Mouse (Mus musculus) stomach, postnatal 0 days (tissue): ENCODE data around the gene Tnfrsf8. TPM values are rescaled to one million over a fixed set of nuclear protein-coding genes. Genes with fewer than 3 reads are reported as not detected.
A peak's percentile ranks its signal among the peaks of the same experiment; 100 is the strongest.

Source experiments
- ATAC-seq: fragments of 200-750 bp; cut with Nextera tagmentation; 2 replicates; pipeline ENCODE4 v1.8.0; 2017; ENCODE audit not compliant: low FRiP score, low TSS enrichment
- DNase-seq: peaks from one replicate; pipeline ENCODE4 v3.0.0-alpha.2; 2016; ENCODE audit warnings: low spot score
- H3K27ac ChIP-seq: fragments of 300-500 bp; sonication (generic); replicated peaks from 2 replicates; pipeline ENCODE4 v1.5.1; 2014; ENCODE audit warnings: mild to moderate bottlenecking, control low read depth
- H3K27me3 ChIP-seq: fragments of 300-500 bp; sonication (generic); 2 replicates; pipeline ENCODE4 v1.6.1; 2014; ENCODE audit warnings: low read length; ENCODE audit not compliant: control insufficient read depth, insufficient read depth
- H3K36me3 ChIP-seq: fragments of 300-500 bp; sonication (generic); 2 replicates; pipeline ENCODE4 v1.6.1; 2014; ENCODE audit warnings: low read length, mixed read lengths; ENCODE audit not compliant: control insufficient read depth, insufficient read depth
- H3K4me1 ChIP-seq: fragments of 300-500 bp; sonication (generic); replicated peaks from 2 replicates; pipeline ENCODE4 v1.6.1; 2014; ENCODE audit warnings: antibody characterized with exemption; ENCODE audit not compliant: control insufficient read depth, insufficient read depth
- H3K4me2 ChIP-seq: fragments of 300-500 bp; sonication (generic); replicated peaks from 2 replicates; pipeline ENCODE4 v1.6.1; 2014; ENCODE audit warnings: low read depth, mild to moderate bottlenecking, control low read depth, moderate library complexity
- H3K4me3 ChIP-seq: fragments of 300-500 bp; sonication (generic); 2 replicates; pipeline ENCODE4 v1.5.1; 2014; ENCODE audit warnings: low read depth, low read length, control low read depth
- H3K9ac ChIP-seq: fragments of 300-500 bp; sonication (generic); 2 replicates; pipeline ENCODE4 v1.6.1; 2014; ENCODE audit warnings: mild to moderate bottlenecking, low read length, control low read depth, mixed read lengths
- H3K9me3 ChIP-seq: fragments of 300-500 bp; sonication (generic); 2 replicates; pipeline ENCODE4 v1.6.1; 2016; ENCODE audit warnings: low read length; ENCODE audit not compliant: control insufficient read depth
- CTCF ChIP-seq: IDR thresholded peaks from 2 replicates; pipeline ENCODE4 v1.5.1; 2016; ENCODE audit warnings: antibody characterized with exemption, low read depth, mild to moderate bottlenecking, moderate library complexity
- EP300 ChIP-seq: optimal IDR thresholded peaks from 2 replicates; pipeline ENCODE3; 2016; ENCODE audit warnings: antibody characterized with exemption
- WGBS: fragments of 180-500 bp; shearing (Covaris S2); extraction: QIAGEN DNeasy Blood & Tissue Kit; methylation state at CpG from one replicate; pipeline ENCODE4 v1.1.7; 2014; 5-methylcytosine and 5-hydroxymethylcytosine counted together
- polyA plus RNA-seq: library from polyadenylated mRNA; unstranded; fragments of >200 nt; fragmentation: Nextera tagmentation; extraction: Ambion mirVana; gene quantifications from 2 replicates; pipeline ENCODE4 v1.2.1, GENCODE M21; 2015

The Tnfrsf8 gene
- polyA plus RNA-seq, 1 experiment from 2014 or later: 0.04 TPM

GRCm38 (mm10) chr4:145247556-145247955 is 67.4 kb downstream of the Tnfrsf8 start:
- ATAC-seq (no peak), DNase-seq (no peak)
- no peak overlapping the region for H3K9ac ChIP-seq
- no peaks in the 10 kb centered on the region for H3K27me3 ChIP-seq
- H3K36me3 ChIP-seq: no peaks in the 10 kb centered on the region
- H3K9me3 ChIP-seq: no peaks in the 10 kb centered on the region
- H3K27ac ChIP-seq: no peak overlapping the region
- H3K4me2 ChIP-seq: no peak overlapping the region
- 82% methylated on average over 2 of the region's 2 CpGs for WGBS
- H3K4me3 ChIP-seq: no peak overlapping the region
- no peak for TF ChIP-seq CTCF
- TF ChIP-seq EP300: no peak
- peaks cover 2% of the 10 kb centered on the region; the same call in 1 of the 2 replicates for H3K4me1 ChIP-seq

GRCm38 (mm10) chr4:145246173-145247011 is 68.6 kb downstream of the Tnfrsf8 start, which contains the start of gene Tnfrsf1b:
TSS of gene Tnfrsf1b (minus strand) at chr4:145246870.
- WGBS: under 1% methylated on average over 47 of the region's 47 CpGs
- Histone ChIP-seq H3K27ac (peak within 1 kb of the TSS; percentile 69), H3K4me2 (peak within 1 kb of the TSS; percentile 87), H3K9me3 (no peaks in the 10 kb centered on the region), H3K4me1 (peaks cover 2% of the 10 kb centered on the region; the same call in 1 of the 2 replicates), H3K27me3 (no peaks in the 10 kb centered on the region), H3K4me3 (peak within 1 kb of the TSS; percentile 61), H3K9ac (peak within 1 kb of the TSS; percentile 77), H3K36me3 (no peaks in the 10 kb centered on the region)
- ATAC-seq (peak; percentile 91), DNase-seq (peak; percentile 73)
- TF ChIP-seq CTCF: no peak

- Histone ChIP-seq H3K4me1 (peaks cover 2% of the 10 kb centered on the region; the same call in 1 of the 2 replicates), H3K4me3 (peak overlapping the region; percentile 61), H3K27ac (no peak overlapping the region), H3K4me2 (peak overlapping the region; percentile 87), H3K9ac (0 out of 2 replicates have a peak overlapping the region, but pooled peaks have one; percentile 77), H3K36me3 (no peaks in the 10 kb centered on the region), H3K9me3 (no peaks in the 10 kb centered on the region), H3K27me3 (no peaks in the 10 kb centered on the region)
- no peak for ATAC-seq
- no peak for TF ChIP-seq CTCF
- no peak for TF ChIP-seq EP300
- 88% methylated on average over 3 of the region's 3 CpGs for WGBS
- no peak for DNase-seq
Observed at GRCm38 (mm10) chr4:145245581-145245980, 69.4 kb downstream of the Tnfrsf8 start.

GRCm38 (mm10) chr4:145244676-145245075 is 70.3 kb downstream of the Tnfrsf8 start:
- H3K27me3 ChIP-seq: no peaks in the 10 kb centered on the region
- ATAC-seq (no peak), DNase-seq (no peak)
- no peak overlapping the region for H3K9ac ChIP-seq
- H3K4me2 ChIP-seq: no peak overlapping the region
- peaks cover 2% of the 10 kb centered on the region; the same call in 1 of the 2 replicates for H3K4me1 ChIP-seq
- WGBS: 89% methylated on average over 2 of the region's 2 CpGs
- H3K27ac ChIP-seq: no peak overlapping the region
- TF ChIP-seq EP300: no peak
- TF ChIP-seq CTCF: no peak
- no peak overlapping the region for H3K4me3 ChIP-seq
- no peaks in the 10 kb centered on the region for H3K36me3 ChIP-seq
- H3K9me3 ChIP-seq: no peaks in the 10 kb centered on the region

- H3K4me1 ChIP-seq: peaks cover 2% of the 10 kb centered on the region; the same call in 1 of the 2 replicates
- DNase-seq (no peak), ATAC-seq (no peak)
- 45% methylated on average over 1 of the region's 1 CpGs for WGBS
- no peaks in the 10 kb centered on the region for H3K36me3 ChIP-seq
- no peak overlapping the region for H3K9ac ChIP-seq
- TF ChIP-seq EP300 (no peak), CTCF (no peak)
- H3K27ac ChIP-seq: no peak overlapping the region
- H3K27me3 ChIP-seq: no peaks in the 10 kb centered on the region
- no peak overlapping the region for H3K4me2 ChIP-seq
- H3K4me3 ChIP-seq: no peak overlapping the region
- no peaks in the 10 kb centered on the region for H3K9me3 ChIP-seq
Observed at GRCm38 (mm10) chr4:145242719-145243350, 72.1 kb downstream of the Tnfrsf8 start.
